Mouse (Mus musculus) embryonic facial prominence, embryonic 15.5 days (tissue): ENCODE measurements around the gene Zfp13. TPM values are rescaled to one million over a fixed set of nuclear protein-coding genes. Genes with fewer than 3 reads are reported as not detected.
"Not testable (repeated sequence)": the region's sequence is repeated elsewhere in the genome, so short reads cannot be mapped to it uniquely, and the experiment has no call there.

Source experiments
- ATAC-seq: fragments of 200-750 bp; cut with Nextera tagmentation; 2 replicates; pipeline ENCODE4 v1.8.0; 2017; ENCODE audit warnings: low read depth, moderate TSS enrichment; ENCODE audit not compliant: insufficient number of reproducible peaks, low FRiP score, low TSS enrichment
- H3K27ac ChIP-seq: fragments of 300-500 bp; sonication (generic); replicated peaks from 2 replicates; pipeline ENCODE4 v1.5.1; 2015; ENCODE audit warnings: mild to moderate bottlenecking, inconsistent platforms
- H3K27me3 ChIP-seq: fragments of 300-500 bp; sonication (generic); 2 replicates; pipeline ENCODE4 v1.6.1; 2015; ENCODE audit warnings: inconsistent platforms
- H3K36me3 ChIP-seq: fragments of 300-500 bp; sonication (generic); 2 replicates; pipeline ENCODE4 v1.6.1; 2015; ENCODE audit warnings: mild to moderate bottlenecking, inconsistent platforms
- H3K4me1 ChIP-seq: fragments of 300-500 bp; sonication (generic); 2 replicates; pipeline ENCODE4 v1.6.1; 2015; ENCODE audit warnings: inconsistent platforms
- H3K4me2 ChIP-seq: fragments of 300-500 bp; sonication (generic); replicated peaks from 2 replicates; pipeline ENCODE4 v1.6.1; 2015; ENCODE audit warnings: mild to moderate bottlenecking, inconsistent platforms
- H3K4me3 ChIP-seq: fragments of 300-500 bp; sonication (generic); replicated peaks from 2 replicates; pipeline ENCODE4 v1.5.1; 2015; ENCODE audit warnings: mild to moderate bottlenecking, inconsistent platforms
- H3K9ac ChIP-seq: fragments of 300-500 bp; sonication (generic); 2 replicates; pipeline ENCODE4 v1.6.1; 2015; ENCODE audit warnings: inconsistent platforms
- H3K9me3 ChIP-seq: fragments of 300-500 bp; sonication (generic); replicated peaks from 2 replicates; pipeline ENCODE4 v1.6.1; 2016; ENCODE audit warnings: inconsistent platforms
- WGBS: fragments of 180-500 bp; shearing (Covaris S2); methylation state at CpG from one replicate; pipeline ENCODE4 v1.1.7; 2015; 5-methylcytosine and 5-hydroxymethylcytosine counted together
- polyA plus RNA-seq: library from polyadenylated mRNA; unstranded; fragments of >200 nt; fragmentation: Nextera tagmentation; extraction: Ambion mirVana; gene quantifications from 2 replicates; pipeline ENCODE4 v1.2.1, GENCODE M21; 2015

Gene Zfp13
- polyA plus RNA-seq, 1 experiment from 2014 or later, result 13.4 TPM

DNA sequence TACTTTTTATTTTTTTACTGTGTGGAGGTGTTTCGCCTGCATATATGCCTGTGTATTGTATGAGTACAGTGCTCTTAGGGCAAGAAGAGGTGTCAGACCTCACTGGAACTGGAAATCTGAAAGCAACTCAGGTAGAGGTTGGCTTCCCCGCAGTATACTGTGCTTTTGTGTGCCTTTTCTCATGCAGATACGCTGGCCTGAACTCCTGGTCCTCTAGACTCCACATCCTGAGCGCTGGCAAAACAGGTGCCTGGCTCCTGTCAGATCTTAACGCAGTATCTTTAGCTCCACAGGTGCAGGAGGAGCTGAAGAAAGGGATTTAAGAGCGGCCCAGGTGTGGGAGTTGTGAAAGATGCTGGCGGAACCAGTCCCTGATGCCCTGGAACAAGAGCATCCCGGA is 5.9 kb upstream of the Zfp13 start:
- no peaks in the 10 kb centered on the region for H3K36me3 ChIP-seq
- ATAC-seq, result no peak
- 77% methylated on average over 8 of the region's 8 CpGs for WGBS
- H3K27me3 ChIP-seq, result no peaks in the 10 kb centered on the region
- peaks cover 9% of the 10 kb centered on the region for H3K4me1 ChIP-seq
- no peak overlapping the region for H3K4me3 ChIP-seq
- H3K4me2 ChIP-seq, result no peak overlapping the region
- H3K27ac ChIP-seq, result no peak overlapping the region
- H3K9me3 ChIP-seq, result no peaks in the 10 kb centered on the region
- no peak overlapping the region for H3K9ac ChIP-seq

DNA sequence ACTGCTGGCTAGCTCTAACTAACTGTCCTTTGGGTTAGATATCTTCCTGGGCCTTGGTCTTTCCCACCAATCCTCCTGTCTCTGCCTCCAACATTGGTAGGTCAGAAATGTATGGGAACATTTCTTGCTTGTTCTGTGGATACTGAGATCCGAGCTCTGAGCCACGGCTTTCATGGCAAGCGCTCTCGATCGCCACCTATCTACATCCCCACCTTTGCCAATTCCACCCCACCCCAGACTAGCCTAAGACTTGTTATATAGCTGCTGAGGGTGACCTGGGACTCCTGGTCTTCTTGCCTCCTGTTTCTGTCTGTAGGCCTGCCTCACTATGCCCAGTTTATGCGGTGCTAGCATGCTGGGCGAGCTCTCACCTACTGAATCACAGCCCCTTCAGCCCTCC is 5.1 kb upstream of the Zfp13 start:
- H3K4me3 ChIP-seq, result no peak overlapping the region
- no peak overlapping the region for H3K27ac ChIP-seq
- H3K4me2 ChIP-seq, result no peak overlapping the region
- H3K4me1 ChIP-seq, result peaks cover 17% of the 10 kb centered on the region
- no peaks in the 10 kb centered on the region for H3K27me3 ChIP-seq
- ATAC-seq, result no peak
- WGBS, result 75% methylated on average over 7 of the region's 7 CpGs
- H3K9ac ChIP-seq, result no peak overlapping the region
- no peaks in the 10 kb centered on the region for H3K36me3 ChIP-seq
- H3K9me3 ChIP-seq, result no peaks in the 10 kb centered on the region

GRCm38 (mm10) chr17:23603542-23603941 is 4.3 kb upstream of the Zfp13 start:
- H3K9me3 ChIP-seq, result no peaks in the 10 kb centered on the region
- peaks cover 18% of the 10 kb centered on the region for H3K4me1 ChIP-seq
- H3K9ac ChIP-seq, result no peak overlapping the region
- H3K4me3 ChIP-seq, result no peak overlapping the region
- H3K4me2 ChIP-seq, result no peak overlapping the region
- H3K36me3 ChIP-seq, result no peaks in the 10 kb centered on the region
- H3K27ac ChIP-seq, result no peak overlapping the region
- H3K27me3 ChIP-seq, result no peaks in the 10 kb centered on the region
- 53% methylated on average over 2 of the region's 2 CpGs for WGBS
- ATAC-seq, result no peak

GRCm38 (mm10) chr17:23603077-23603476 is 3.8 kb upstream of the Zfp13 start:
- Histone ChIP-seq H3K27ac (no peak overlapping the region), H3K9me3 (no peaks in the 10 kb centered on the region), H3K4me2 (no peak overlapping the region), H3K4me1 (peaks cover 18% of the 10 kb centered on the region), H3K9ac (no peak overlapping the region), H3K27me3 (no peaks in the 10 kb centered on the region), H3K4me3 (no peak overlapping the region), H3K36me3 (no peaks in the 10 kb centered on the region)
- no peak for ATAC-seq
- WGBS, result 24% methylated on average over 8 of the region's 8 CpGs

DNA sequence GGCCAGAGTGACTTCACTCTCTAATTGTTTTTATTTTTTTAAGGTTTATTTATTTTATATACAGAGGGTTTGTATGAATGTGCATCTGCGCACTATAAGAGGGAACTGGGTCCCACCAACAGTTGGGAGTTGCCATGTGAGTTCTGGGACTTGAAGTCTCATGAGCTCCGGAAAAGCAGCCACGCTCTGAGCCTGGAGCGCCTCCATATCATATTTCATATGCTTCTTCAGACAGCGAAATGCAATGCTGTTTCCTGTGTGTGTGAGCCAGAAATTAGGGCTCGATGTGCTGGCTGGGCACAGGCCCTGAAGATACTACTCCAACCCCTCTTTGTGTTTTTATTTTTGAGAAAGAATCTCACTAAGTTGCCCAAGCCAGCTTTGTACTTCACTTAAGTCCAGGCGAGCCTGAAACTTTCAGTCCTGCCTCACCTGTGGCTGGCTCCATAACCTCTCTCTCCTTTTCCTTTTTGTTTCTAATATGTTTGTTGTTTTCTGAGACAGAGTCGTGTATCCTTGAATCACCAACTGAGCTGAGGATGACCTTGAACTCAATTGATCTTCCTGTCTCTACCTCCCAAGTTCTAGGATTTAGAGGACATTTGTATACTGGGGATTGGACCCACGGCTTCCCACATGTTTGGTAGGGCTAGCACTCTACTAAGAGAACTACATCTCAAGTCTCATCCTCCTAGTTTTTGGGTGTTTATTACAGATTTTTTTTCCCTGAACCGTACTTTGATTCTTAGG is 2.7 kb upstream of the Zfp13 start:
- H3K36me3 ChIP-seq, result no peaks in the 10 kb centered on the region
- ATAC-seq, result no peak
- no peak overlapping the region for H3K4me3 ChIP-seq
- WGBS, result 33% methylated on average over 10 of the region's 10 CpGs
- H3K4me1 ChIP-seq, result peaks cover 18% of the 10 kb centered on the region
- no peak overlapping the region for H3K9ac ChIP-seq
- H3K9me3 ChIP-seq, result no peaks in the 10 kb centered on the region
- no peak overlapping the region for H3K4me2 ChIP-seq
- no peaks in the 10 kb centered on the region for H3K27me3 ChIP-seq
- no peak overlapping the region for H3K27ac ChIP-seq

DNA sequence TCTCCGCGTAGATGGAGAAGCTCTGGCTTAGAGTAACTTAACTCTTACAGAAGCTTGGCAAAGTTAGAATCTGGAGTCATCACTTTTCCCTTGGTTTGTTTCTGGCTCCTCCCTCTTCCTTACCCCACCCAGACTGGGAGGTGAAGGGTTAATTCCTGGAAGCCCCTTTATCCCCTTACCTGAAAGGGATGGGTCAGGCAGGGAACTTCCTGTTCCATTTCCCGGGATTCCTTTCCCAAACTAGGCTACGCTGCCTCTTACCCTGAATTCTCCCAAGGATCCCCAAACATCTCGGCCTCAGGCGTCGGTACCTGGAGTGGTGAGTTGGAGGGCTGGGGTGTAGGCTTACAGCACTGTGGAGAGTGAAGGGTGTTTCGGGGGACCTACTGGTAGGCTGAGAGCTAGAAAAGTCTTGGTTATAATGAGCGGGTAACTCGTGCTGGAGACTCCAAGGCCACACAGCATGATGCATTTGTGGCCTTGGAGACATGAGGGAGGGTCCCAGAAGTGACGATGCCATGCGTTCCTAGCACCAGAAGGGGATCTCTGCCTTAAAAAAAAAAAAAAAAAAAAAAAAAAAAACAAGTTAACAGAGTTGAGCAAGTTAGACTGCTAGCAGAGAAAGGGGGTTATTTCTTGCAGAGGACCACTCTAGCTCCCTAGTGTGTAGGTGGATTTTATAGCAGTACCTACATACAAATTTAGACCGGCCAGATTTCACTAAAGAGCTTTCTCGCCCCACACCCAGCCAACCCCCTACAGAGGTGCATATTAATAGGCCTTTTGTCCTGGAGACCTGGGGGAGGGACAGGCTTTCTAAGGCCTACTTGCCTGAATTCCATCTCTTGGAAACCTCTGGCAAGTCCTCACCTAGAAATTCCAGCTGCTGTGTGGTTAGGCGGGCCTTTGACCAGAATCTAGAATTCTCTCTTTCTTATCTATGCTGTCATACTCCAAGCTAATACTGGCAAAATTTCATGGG is 1.6 kb upstream of the Zfp13 start, which contains the start of gene Zscan10:
TSS of gene Zscan10 (plus strand) at position 216 of the 982 bp plus-strand sequence.
- Histone ChIP-seq H3K4me3 (peak within 1 kb of the TSS; percentile 48; the same call in 1 of the 2 replicates), H3K4me2 (peak within 1 kb of the TSS; percentile 78), H3K36me3 (no peaks in the 10 kb centered on the region), H3K4me1 (peaks cover 18% of the 10 kb centered on the region), H3K9me3 (no peaks in the 10 kb centered on the region), H3K9ac (no peak within 1 kb of the TSS), H3K27me3 (no peaks in the 10 kb centered on the region), H3K27ac (peak within 1 kb of the TSS; percentile 92)
- no peak for ATAC-seq
- 50% methylated on average over 15 of the region's 15 CpGs for WGBS

DNA sequence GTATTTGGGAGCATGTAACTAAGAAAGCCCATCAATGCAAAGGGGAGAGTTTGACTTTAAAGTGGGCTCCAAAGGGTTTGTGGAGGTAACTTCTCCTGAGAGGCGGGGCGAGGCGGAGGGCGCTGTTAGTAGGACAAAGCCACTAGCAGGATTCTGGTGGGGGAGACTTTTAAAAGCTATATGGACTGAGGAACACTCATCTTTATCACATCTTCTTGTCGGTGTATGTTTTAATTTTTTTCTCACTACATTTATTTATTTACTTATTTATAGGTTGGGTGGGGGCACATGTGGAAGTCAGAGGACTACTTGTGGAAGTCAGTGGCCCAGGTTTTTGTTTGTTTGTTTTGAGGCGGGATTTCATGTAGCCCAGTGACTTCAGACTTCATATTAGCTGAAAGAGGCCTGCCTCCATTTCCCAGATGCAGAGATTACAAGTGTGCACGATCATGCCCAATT is 347 bp upstream of the Zfp13 start:
- 31% methylated on average over 7 of the region's 7 CpGs for WGBS
- Histone ChIP-seq H3K9me3 (no peaks in the 10 kb centered on the region), H3K4me2 (peak overlapping the region; percentile 78), H3K9ac (peak overlapping the region; percentile 54), H3K4me3 (peak overlapping the region; percentile 48), H3K27ac (peak overlapping the region; percentile 92), H3K27me3 (no peaks in the 10 kb centered on the region), H3K4me1 (peaks cover 18% of the 10 kb centered on the region), H3K36me3 (no peaks in the 10 kb centered on the region)
- ATAC-seq, result no peak

GRCm38 (mm10) chr17:23595139-23595538 is 4.1 kb downstream of the Zfp13 start:
- ATAC-seq, H3K4me2 ChIP-seq, H3K4me3 ChIP-seq, H3K9me3 ChIP-seq, H3K27ac ChIP-seq, H3K36me3 ChIP-seq, H3K9ac ChIP-seq, H3K27me3 ChIP-seq: not testable (repeated sequence)
- H3K4me1 ChIP-seq, result peaks cover 13% of the 10 kb centered on the region
- 77% methylated on average over 4 of the region's 4 CpGs for WGBS

DNA sequence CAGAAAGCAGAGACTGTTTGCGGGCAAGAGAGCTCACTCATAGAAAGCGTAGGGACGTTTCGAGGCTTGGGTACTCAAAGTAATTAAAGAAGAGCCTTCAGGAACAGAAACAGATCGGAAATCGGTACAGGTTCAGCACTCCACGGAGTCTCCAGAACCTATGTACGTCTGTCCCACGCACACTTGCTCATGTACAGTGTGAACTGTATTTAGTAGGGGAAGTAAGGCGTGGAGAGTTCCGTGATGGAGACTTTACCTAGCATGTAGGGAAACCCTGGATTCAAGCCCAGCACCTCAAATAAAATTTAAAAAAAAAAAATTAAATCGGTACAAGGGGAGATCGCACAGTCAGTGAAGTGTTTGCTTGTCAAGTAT is 6.4 kb downstream of the Zfp13 start:
- peak; percentile 56 for ATAC-seq
- Histone ChIP-seq H3K27me3 (no peaks in the 10 kb centered on the region), H3K9me3 (no peaks in the 10 kb centered on the region), H3K27ac (peak overlapping the region; percentile 82), H3K4me1 (peaks cover 4% of the 10 kb centered on the region; the same call in 1 of the 2 replicates), H3K4me3 (peak overlapping the region; percentile 55), H3K36me3 (no peaks in the 10 kb centered on the region), H3K4me2 (peak overlapping the region; percentile 71), H3K9ac (peak overlapping the region; percentile 52)
- 8% methylated on average over 13 of the region's 13 CpGs for WGBS

DNA sequence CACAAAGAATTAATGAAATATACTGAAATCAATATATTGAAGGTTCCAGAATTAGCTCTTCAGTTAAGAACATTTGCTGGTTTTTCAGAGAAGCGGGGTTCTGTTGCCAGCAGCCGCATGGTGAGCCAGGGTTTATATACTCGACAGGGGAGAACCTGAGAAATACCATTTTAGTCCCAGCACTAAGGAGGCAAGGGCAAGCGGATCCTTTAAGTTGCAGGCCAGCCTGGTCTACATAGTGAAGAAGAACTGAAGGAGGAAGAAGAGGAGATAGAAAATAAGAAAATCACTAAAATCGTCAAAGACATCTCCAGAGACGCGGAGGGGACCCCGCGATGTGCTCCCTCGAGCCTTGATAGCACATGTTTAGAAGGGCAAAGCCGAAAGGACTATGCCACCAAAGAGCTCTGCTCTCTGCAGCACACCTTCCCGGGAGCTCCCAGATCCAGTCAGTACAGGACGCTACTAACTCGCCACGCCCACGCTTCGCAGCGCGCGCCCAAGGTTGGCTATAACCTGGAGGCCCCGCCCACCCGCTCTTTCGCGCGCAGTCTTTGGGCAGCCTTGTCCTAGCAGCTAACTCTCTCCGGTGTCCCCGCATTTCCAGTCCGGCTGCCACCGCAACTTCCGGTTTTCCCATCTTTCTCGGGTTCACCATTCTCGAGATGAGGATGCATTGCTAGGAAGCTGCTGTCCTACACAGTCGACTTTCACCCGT is 6.9 kb downstream of the Zfp13 start:
- ATAC-seq, result peak; percentile 99
- Histone ChIP-seq H3K9ac (peak overlapping the region; percentile 52), H3K4me3 (peak overlapping the region; percentile 55), H3K27ac (peak overlapping the region; percentile 82), H3K4me1 (peaks cover 4% of the 10 kb centered on the region; the same call in 1 of the 2 replicates), H3K9me3 (no peaks in the 10 kb centered on the region), H3K36me3 (no peaks in the 10 kb centered on the region), H3K4me2 (peak overlapping the region; percentile 71), H3K27me3 (no peaks in the 10 kb centered on the region)
- WGBS, result 7% methylated on average over 34 of the region's 34 CpGs

DNA sequence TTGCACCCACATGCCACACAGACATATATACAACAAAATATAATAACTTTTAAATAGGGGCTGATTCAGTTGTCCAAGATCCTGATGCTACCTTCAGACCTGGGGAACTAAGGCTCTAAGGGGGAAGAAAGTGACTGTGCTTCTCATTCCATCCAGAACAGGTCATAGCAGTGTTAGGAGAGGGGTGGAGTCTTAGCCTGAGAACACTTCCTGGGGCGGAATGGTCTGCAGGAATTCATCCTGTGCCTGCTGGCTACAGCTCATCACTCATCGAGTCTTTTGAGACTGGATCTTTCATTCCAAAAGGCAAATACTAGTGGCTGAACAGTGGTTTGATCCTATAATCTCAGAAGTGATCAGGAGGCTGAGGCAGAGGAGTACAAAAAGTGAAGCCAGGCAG is 12.0 kb downstream of the Zfp13 start:
- Histone ChIP-seq H3K27me3 (no peaks in the 10 kb centered on the region), H3K27ac (no peak overlapping the region), H3K4me2 (no peak overlapping the region), H3K36me3 (0 out of 2 replicates have a peak, but pooled peaks cover 7% of the 10 kb centered on the region), H3K4me1 (peaks cover 27% of the 10 kb centered on the region), H3K9me3 (no peaks in the 10 kb centered on the region), H3K4me3 (no peak overlapping the region), H3K9ac (no peak overlapping the region)
- 50% methylated on average over 2 of the region's 2 CpGs for WGBS
- ATAC-seq, result no peak
